Mouse (Mus musculus): ENCODE data around the gene Efcab10.

Gene Efcab10

GRCm38 (mm10) chr12:33427293-33427692, 32.6 kb downstream of the Efcab10 start:
- in situ Hi-C loops (cut with MboI, MseI), result loop anchor here (5.0 kb wide), 1 partner anchor 40 kb away; no protein-coding TSS in a partner anchor

GRCm38 (mm10) chr12:33427726-33428125, 33.1 kb downstream of the Efcab10 start:
- in situ Hi-C loops (cut with MboI, MseI), result loop anchor here (5.0 kb wide), 1 partner anchor 40 kb away; no protein-coding TSS in a partner anchor

- in situ Hi-C loops (cut with MboI, MseI), result loop anchor here (5.0 kb wide), 1 partner anchor 42 kb away; no protein-coding TSS in a partner anchor
These were observed 34.9 kb downstream of the Efcab10 start, which contains the start of gene Twistnb for GRCm38 (mm10) chr12:33429387-33430160. Gene Twistnb, plus strand, starts transcription at chr12:33429635.

- in situ Hi-C loops (cut with MboI, MseI), result no loop called here
These were observed 39.2 kb downstream of the Efcab10 start for GRCm38 (mm10) chr12:33433812-33434211.

GRCm38 (mm10) chr12:33434758-33435157, 40.1 kb downstream of the Efcab10 start:
- in situ Hi-C loops (cut with MboI, MseI), result no loop called here
